Mouse (Mus musculus) liver, embryonic 15.5 days (tissue): Measurements from ENCODE around the gene Mob3c. TPM values are rescaled to one million over a fixed set of nuclear protein-coding genes. Genes with fewer than 3 reads are reported as not detected.

Experiments used
- ATAC-seq: fragments of 200-750 bp; cut with Nextera tagmentation; 2 replicates; pipeline ENCODE4 v1.8.0; 2017; ENCODE audit warnings: moderate number of reproducible peaks, mild to moderate bottlenecking, moderate library complexity; ENCODE audit not compliant: insufficient read depth
- H3K27ac ChIP-seq: fragments of 300-500 bp; sonication (generic); replicated peaks from 2 replicates; pipeline ENCODE4 v1.5.1; 2015; ENCODE audit warnings: mild to moderate bottlenecking, inconsistent platforms
- H3K27me3 ChIP-seq: fragments of 300-500 bp; sonication (generic); 2 replicates; pipeline ENCODE4 v1.6.1; 2015; ENCODE audit warnings: mild to moderate bottlenecking, inconsistent platforms
- H3K36me3 ChIP-seq: fragments of 300-500 bp; sonication (generic); replicated peaks from 2 replicates; pipeline ENCODE4 v1.6.1; 2015; ENCODE audit warnings: moderate library complexity, mild to moderate bottlenecking, inconsistent platforms
- H3K4me1 ChIP-seq: fragments of 300-500 bp; sonication (generic); replicated peaks from 2 replicates; pipeline ENCODE4 v1.6.1; 2015; ENCODE audit warnings: inconsistent platforms
- H3K4me2 ChIP-seq: fragments of 300-500 bp; sonication (generic); 2 replicates; pipeline ENCODE4 v1.6.1; 2015; ENCODE audit warnings: moderate library complexity, mild to moderate bottlenecking, inconsistent platforms
- H3K4me3 ChIP-seq: fragments of 300-500 bp; sonication (generic); replicated peaks from 2 replicates; pipeline ENCODE4 v1.5.1; 2015; ENCODE audit warnings: mild to moderate bottlenecking, inconsistent platforms
- H3K9ac ChIP-seq: fragments of 300-500 bp; sonication (generic); 2 replicates; pipeline ENCODE4 v1.6.1; 2015; ENCODE audit warnings: moderate library complexity, mild to moderate bottlenecking, inconsistent platforms
- H3K9me3 ChIP-seq: fragments of 300-500 bp; sonication (generic); replicated peaks from 2 replicates; pipeline ENCODE4 v1.6.1; 2016; ENCODE audit warnings: inconsistent platforms
- WGBS: fragments of 180-500 bp; shearing (Covaris S2); methylation state at CpG from one replicate; pipeline ENCODE4 v1.1.7; 2015; ENCODE audit warnings: mixed read lengths; ENCODE audit not compliant: insufficient replicate concordance; 5-methylcytosine and 5-hydroxymethylcytosine counted together
- polyA plus RNA-seq: library from polyadenylated mRNA; unstranded; fragments of >200 nt; fragmentation: Nextera tagmentation; extraction: Ambion mirVana; gene quantifications from 2 replicates; pipeline ENCODE4 v1.2.1, GENCODE M21; 2015

Mob3c gene
- polyA plus RNA-seq = 8.0 and 8.2 TPM in 2 replicates

DNA sequence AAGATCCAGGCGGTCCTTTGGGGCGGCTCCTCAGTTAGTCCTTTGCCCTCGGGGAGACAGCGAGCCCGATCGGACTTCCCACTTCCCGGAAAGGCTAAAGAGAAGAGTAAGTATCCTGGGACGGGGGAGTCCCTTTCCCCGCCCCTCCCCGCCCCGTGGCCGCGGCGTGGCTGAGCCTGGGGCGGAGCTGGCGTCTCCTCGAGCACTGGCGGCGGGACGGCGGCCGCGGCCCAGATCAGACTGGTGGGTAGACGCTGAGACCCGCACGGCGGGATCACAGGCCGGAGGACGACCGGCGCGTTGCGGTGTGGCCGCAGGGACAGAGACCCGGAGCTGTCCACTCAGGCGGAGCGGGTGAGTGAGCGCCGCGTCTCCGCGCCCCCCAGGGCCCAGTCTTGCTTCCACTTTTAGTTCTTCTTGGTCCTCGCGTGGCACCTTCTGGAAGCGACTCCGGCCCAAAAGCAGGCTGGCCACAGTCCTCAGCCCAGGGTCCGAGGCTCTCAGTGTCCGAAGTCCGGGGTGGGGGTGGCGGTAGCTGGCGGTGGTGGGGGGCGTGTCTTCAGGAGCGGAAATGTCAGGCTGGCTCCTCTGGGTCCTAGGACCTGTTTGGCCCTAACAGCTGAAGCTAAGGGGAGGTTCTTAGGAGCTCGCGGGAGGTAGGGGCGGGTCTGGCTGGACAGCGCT, at the start of gene Mob3c:
TSS of gene Mob3c (plus strand) at position 205 of the 684 bp plus-strand sequence.
- Histone ChIP-seq H3K27ac (peak within 1 kb of the TSS; percentile 88), H3K4me2 (peak within 1 kb of the TSS; percentile 89), H3K27me3 (no peaks in the 10 kb centered on the region), H3K4me3 (peak within 1 kb of the TSS; percentile 87), H3K9ac (peak within 1 kb of the TSS; percentile 85), H3K36me3 (peaks cover 21% of the 10 kb centered on the region), H3K4me1 (peaks cover 81% of the 10 kb centered on the region), H3K9me3 (no peaks in the 10 kb centered on the region)
- WGBS = under 1% methylated on average over 56 of the region's 57 CpGs
- ATAC-seq = peak; percentile 90

DNA sequence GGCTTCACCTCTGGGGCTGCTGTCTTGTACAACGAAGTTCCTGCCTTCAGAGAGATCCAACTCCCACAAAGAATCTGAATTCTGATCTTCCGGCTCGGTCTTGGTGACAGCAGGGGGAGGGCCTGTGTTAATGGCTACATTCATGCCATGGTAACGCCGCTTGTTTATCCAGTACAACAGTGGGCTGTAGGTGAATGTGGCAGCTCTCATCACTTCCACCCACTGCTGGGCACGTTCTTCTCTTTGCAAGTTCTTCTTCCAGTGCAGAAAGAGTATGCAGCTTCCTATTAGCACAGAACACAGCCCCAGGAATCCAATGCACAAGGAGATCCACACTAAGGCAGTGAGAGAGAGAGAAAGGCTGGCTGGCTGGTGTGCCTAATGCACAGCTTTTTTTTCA, 47.6 kb upstream of the Mob3c start:
- peaks cover 8% of the 10 kb centered on the region for H3K36me3 ChIP-seq
- H3K27ac ChIP-seq = no peak overlapping the region
- H3K9ac ChIP-seq = no peak overlapping the region
- peaks cover 13% of the 10 kb centered on the region for H3K4me1 ChIP-seq
- ATAC-seq = no peak
- no peaks in the 10 kb centered on the region for H3K27me3 ChIP-seq
- 60% methylated on average over 6 of the region's 6 CpGs for WGBS
- no peak overlapping the region for H3K4me3 ChIP-seq
- H3K4me2 ChIP-seq = no peak overlapping the region
- no peaks in the 10 kb centered on the region for H3K9me3 ChIP-seq

DNA sequence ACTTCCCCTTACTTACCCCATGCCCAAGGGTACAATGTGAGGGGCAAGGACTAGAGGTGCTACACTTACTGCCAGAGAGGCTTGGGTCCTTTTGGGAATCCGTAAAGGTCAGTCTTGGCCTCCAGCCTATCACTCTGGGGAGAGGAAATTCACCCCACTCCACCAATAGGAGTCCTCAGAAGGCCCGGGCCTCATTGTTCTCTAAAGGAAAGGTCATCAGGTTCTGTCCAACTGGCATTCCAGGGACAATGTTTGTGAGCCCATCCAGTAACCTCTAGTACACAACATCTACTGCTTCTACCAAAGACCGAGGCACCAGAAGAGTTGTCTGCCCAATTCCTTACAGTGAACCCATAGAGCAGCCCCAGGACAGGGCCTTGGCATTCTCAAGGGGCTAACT, 47.0 kb upstream of the Mob3c start, which contains the start of gene Tex38:
TSS of gene Tex38 (minus strand) at position 101 of the 400 bp plus-strand sequence.
- Histone ChIP-seq H3K4me1 (peaks cover 19% of the 10 kb centered on the region), H3K27me3 (no peaks in the 10 kb centered on the region), H3K4me2 (no peak within 1 kb of the TSS), H3K9me3 (no peaks in the 10 kb centered on the region), H3K36me3 (peaks cover 8% of the 10 kb centered on the region), H3K4me3 (no peak within 1 kb of the TSS), H3K9ac (no peak within 1 kb of the TSS), H3K27ac (no peak within 1 kb of the TSS)
- 60% methylated on average over 3 of the region's 3 CpGs for WGBS
- ATAC-seq = no peak

- Histone ChIP-seq H3K36me3 (peaks cover 5% of the 10 kb centered on the region; the same call in 1 of the 2 replicates), H3K4me3 (no peak overlapping the region), H3K9me3 (no peaks in the 10 kb centered on the region), H3K9ac (no peak overlapping the region), H3K27me3 (no peaks in the 10 kb centered on the region), H3K4me2 (no peak overlapping the region), H3K27ac (no peak overlapping the region), H3K4me1 (peaks cover 22% of the 10 kb centered on the region)
- no peak for ATAC-seq
- 71% methylated on average over 5 of the region's 5 CpGs for WGBS
Observed at GRCm38 (mm10) chr4:115782026-115782805, 45.7 kb upstream of the Mob3c start.

DNA sequence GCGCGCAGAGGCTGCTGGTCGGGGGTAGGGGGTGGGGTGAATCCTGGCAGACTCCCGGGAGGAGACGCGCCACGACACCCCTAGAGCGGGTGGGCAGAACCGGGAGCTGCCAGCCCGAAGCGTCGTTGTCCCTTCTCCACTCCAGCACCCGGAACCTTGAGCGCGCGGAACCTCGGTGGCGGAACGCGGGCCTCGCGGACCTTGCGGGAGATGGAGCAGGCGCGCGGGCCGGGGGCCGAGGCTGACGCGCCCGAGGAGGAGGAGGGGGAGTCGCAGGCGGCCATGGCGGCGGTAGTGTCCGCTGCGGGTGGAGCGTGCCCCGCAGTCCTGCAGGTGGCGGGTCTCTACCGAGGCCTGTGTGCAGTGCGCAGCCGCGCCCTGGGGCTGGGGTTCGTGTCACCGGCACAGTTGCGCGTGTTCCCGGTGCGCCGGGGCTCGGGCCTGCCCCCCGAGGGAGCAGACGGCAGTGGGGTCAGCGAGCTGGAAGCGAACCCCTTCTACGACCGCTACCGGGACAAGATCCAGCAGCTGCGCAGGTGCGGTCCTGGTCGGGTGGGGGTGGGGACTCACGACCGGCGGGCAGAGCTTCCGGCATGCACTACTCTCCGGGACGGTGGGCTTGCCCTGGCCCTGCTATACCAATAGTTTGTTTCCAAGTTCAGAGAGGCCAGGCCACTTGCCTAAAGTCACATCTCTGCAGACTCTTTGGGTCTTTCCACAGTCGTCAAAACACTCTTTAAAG, 43.0 kb upstream of the Mob3c start, which contains the start of gene Atpaf1:
TSS of gene Atpaf1 (plus strand) at position 44 of the 742 bp plus-strand sequence.
- Histone ChIP-seq H3K4me1 (peaks cover 22% of the 10 kb centered on the region), H3K9me3 (no peaks in the 10 kb centered on the region), H3K36me3 (peaks cover 16% of the 10 kb centered on the region; the same call in 1 of the 2 replicates), H3K4me3 (peak within 1 kb of the TSS; percentile 87), H3K4me2 (peak within 1 kb of the TSS; percentile 81), H3K27ac (peak within 1 kb of the TSS; percentile 64), H3K9ac (peak within 1 kb of the TSS; percentile 76), H3K27me3 (no peaks in the 10 kb centered on the region)
- peak; percentile 74 for ATAC-seq
- under 1% methylated on average over 69 of the region's 69 CpGs for WGBS

GRCm38 (mm10) chr4:115785511-115786034, 42.3 kb upstream of the Mob3c start:
- WGBS = 23% methylated on average over 7 of the region's 7 CpGs
- Histone ChIP-seq H3K9me3 (no peaks in the 10 kb centered on the region), H3K9ac (peak overlapping the region; percentile 76), H3K4me1 (peaks cover 22% of the 10 kb centered on the region), H3K27me3 (no peaks in the 10 kb centered on the region), H3K4me3 (peak overlapping the region; percentile 87), H3K36me3 (peaks cover 22% of the 10 kb centered on the region; the same call in 1 of the 2 replicates), H3K27ac (peak overlapping the region; percentile 64), H3K4me2 (peak overlapping the region; percentile 81)
- peak; percentile 30; the same call in 1 of the 2 replicates for ATAC-seq

- H3K4me1 ChIP-seq = peaks cover 4% of the 10 kb centered on the region; the same call in 1 of the 2 replicates
- H3K9ac ChIP-seq = no peak overlapping the region
- no peak overlapping the region for H3K4me2 ChIP-seq
- peaks cover 49% of the 10 kb centered on the region for H3K36me3 ChIP-seq
- H3K27me3 ChIP-seq = no peaks in the 10 kb centered on the region
- H3K9me3 ChIP-seq = no peaks in the 10 kb centered on the region
- H3K27ac ChIP-seq = no peak overlapping the region
- ATAC-seq = no peak
- WGBS = 78% methylated on average over 3 of the region's 3 CpGs
- no peak overlapping the region for H3K4me3 ChIP-seq
Observed at GRCm38 (mm10) chr4:115790864-115791263, 37.0 kb upstream of the Mob3c start.

- H3K9ac ChIP-seq = no peak overlapping the region
- peaks cover 59% of the 10 kb centered on the region for H3K36me3 ChIP-seq
- H3K9me3 ChIP-seq = no peaks in the 10 kb centered on the region
- H3K27me3 ChIP-seq = no peaks in the 10 kb centered on the region
- no peak overlapping the region for H3K27ac ChIP-seq
- ATAC-seq = no peak
- WGBS = 72% methylated on average over 3 of the region's 3 CpGs
- no peaks in the 10 kb centered on the region for H3K4me1 ChIP-seq
- H3K4me3 ChIP-seq = no peak overlapping the region
- H3K4me2 ChIP-seq = no peak overlapping the region
Observed at GRCm38 (mm10) chr4:115795360-115795759, 32.5 kb upstream of the Mob3c start.

- Histone ChIP-seq H3K4me2 (no peak overlapping the region), H3K4me1 (no peaks in the 10 kb centered on the region), H3K27me3 (no peaks in the 10 kb centered on the region), H3K9ac (no peak overlapping the region), H3K36me3 (peaks cover 46% of the 10 kb centered on the region), H3K27ac (no peak overlapping the region), H3K4me3 (no peak overlapping the region), H3K9me3 (no peaks in the 10 kb centered on the region)
- ATAC-seq = no peak
- WGBS = 73% methylated on average over 3 of the region's 3 CpGs
Observed at GRCm38 (mm10) chr4:115799981-115800380, 27.9 kb upstream of the Mob3c start.

GRCm38 (mm10) chr4:115812326-115812725, 15.6 kb upstream of the Mob3c start:
- Histone ChIP-seq H3K9me3 (no peaks in the 10 kb centered on the region), H3K4me3 (no peak overlapping the region), H3K27me3 (no peaks in the 10 kb centered on the region), H3K9ac (no peak overlapping the region), H3K4me1 (no peaks in the 10 kb centered on the region), H3K27ac (no peak overlapping the region), H3K4me2 (no peak overlapping the region), H3K36me3 (peaks cover 16% of the 10 kb centered on the region)
- 78% methylated on average over 4 of the region's 4 CpGs for WGBS
- no peak for ATAC-seq
